Mouse (Mus musculus) MEL (cell line): ENCODE data around the gene Srsf6. TPM values are rescaled to one million over a fixed set of nuclear protein-coding genes. Genes with fewer than 3 reads are reported as not detected.

Experiments used
- DNase-seq: peaks from one replicate; pipeline ENCODE4 v3.0.0; 2011; ENCODE audit warnings: low read depth, low spot score
- H3K27ac ChIP-seq: 2 replicates; pipeline ENCODE4 v1.5.1; 2012; ENCODE audit warnings: low read depth, mild to moderate bottlenecking, control low read depth, low read length, moderate library complexity; ENCODE audit not compliant: control insufficient read depth
- H3K27me3 ChIP-seq, 2 experiments: fragments of 150-350 bp in 1 of 2; sonication (generic) in 1 of 2; 2 replicates each; pipeline ENCODE4 v1.6.1; 2012; ENCODE audit warnings: low read length in 2 of 2, mild to moderate bottlenecking in 2 of 2, improper control_type of control experiment in 1 of 2, moderate library complexity in 1 of 2; ENCODE audit not compliant: insufficient read depth in 2 of 2, control insufficient read depth in 1 of 2
- H3K36me3 ChIP-seq, 2 experiments: 2 replicates each; pipeline ENCODE4 v1.6.1; 2012 to 2014; ENCODE audit warnings: low read length in 2 of 2, improper control_type of control experiment in 1 of 2, inconsistent platforms in 1 of 2, mild to moderate bottlenecking in 1 of 2; ENCODE audit not compliant: insufficient read depth in 2 of 2, control insufficient read depth in 1 of 2
- H3K4me1 ChIP-seq, 2 experiments: fragments of 150-350 bp in 1 of 2; sonication (generic) in 1 of 2; 2 replicates each; pipeline ENCODE4 v1.6.1; 2012; ENCODE audit warnings: low read length in 2 of 2, improper control_type of control experiment in 1 of 2, mild to moderate bottlenecking in 1 of 2; ENCODE audit not compliant: insufficient read depth in 2 of 2, control insufficient read depth in 1 of 2
- H3K4me3 ChIP-seq, 2 experiments: fragments of 150-350 bp in 1 of 2; sonication (generic) in 1 of 2; 2 replicates each; pipeline ENCODE4 v1.5.1; 2012; ENCODE audit warnings: low read depth in 2 of 2, low read length in 2 of 2, mild to moderate bottlenecking in 2 of 2, moderate library complexity in 2 of 2, control low read depth in 1 of 2, improper control_type of control experiment in 1 of 2; ENCODE audit not compliant: control insufficient read depth in 1 of 2, insufficient read depth in 1 of 2
- H3K79me2 ChIP-seq: 2 replicates; pipeline ENCODE4 v1.6.1; 2012; ENCODE audit warnings: mild to moderate bottlenecking, low read length, moderate library complexity; ENCODE audit not compliant: control insufficient read depth, poor library complexity, insufficient read depth
- H3K9ac ChIP-seq: 2 replicates; pipeline ENCODE4 v1.6.1; 2012; ENCODE audit warnings: low read depth, mild to moderate bottlenecking, control low read depth, low read length, moderate library complexity; ENCODE audit not compliant: control insufficient read depth, poor library complexity, severe bottlenecking
- H3K9me3 ChIP-seq: fragments of 150-350 bp; sonication (generic); replicated peaks from 2 replicates; pipeline ENCODE4 v1.6.1; 2012; ENCODE audit warnings: mild to moderate bottlenecking, low read length, improper control_type of control experiment, moderate library complexity; ENCODE audit not compliant: insufficient read depth
- BHLHE40 ChIP-seq: IDR thresholded peaks from 2 replicates; pipeline ENCODE4 v1.6.1; 2012; ENCODE audit warnings: low read depth, mild to moderate bottlenecking, inconsistent platforms, low read length, improper control_type of control experiment, borderline replicate concordance
- CHD2 ChIP-seq: IDR thresholded peaks from 2 replicates; pipeline ENCODE4 v1.6.1; 2011; ENCODE audit warnings: low read length, improper control_type of control experiment
- CTCF ChIP-seq, 3 experiments: IDR thresholded peaks in 2 of 3; conservative IDR thresholded peaks in 1 of 3; 2 replicates each; pipeline ENCODE4 v1.5.1; 2011 to 2012; ENCODE audit warnings: low read length in 3 of 3, low read depth in 2 of 3, mild to moderate bottlenecking in 2 of 3, improper control_type of control experiment in 1 of 3, inconsistent platforms in 1 of 3, mixed read lengths in 1 of 3, moderate library complexity in 1 of 3; ENCODE audit not compliant: control insufficient read depth in 1 of 3, insufficient read depth in 1 of 3, poor library complexity in 1 of 3, severe bottlenecking in 1 of 3
- E2F4 ChIP-seq: IDR thresholded peaks from 2 replicates; pipeline ENCODE4 v1.6.1; 2011; ENCODE audit warnings: low read depth, low read length, improper control_type of control experiment, borderline replicate concordance
- EP300 ChIP-seq, 2 experiments: IDR thresholded peaks; 2 replicates each; pipeline ENCODE4 v1.6.1; 2011; ENCODE audit warnings: improper control_type of control experiment in 2 of 2, low read length in 2 of 2, low read depth in 1 of 2, mild to moderate bottlenecking in 1 of 2
- GABPA ChIP-seq: IDR thresholded peaks from 2 replicates; pipeline ENCODE4 v1.6.1; 2012; ENCODE audit warnings: low read depth, mild to moderate bottlenecking, inconsistent platforms, low read length, improper control_type of control experiment, moderate library complexity
- GATA1 ChIP-seq: IDR thresholded peaks from 2 replicates; pipeline ENCODE4 v1.6.1; 2011; ENCODE audit warnings: low read depth, low read length, improper control_type of control experiment
- HCFC1 ChIP-seq: IDR thresholded peaks from 2 replicates; pipeline ENCODE4 v1.6.1; 2012; ENCODE audit warnings: low read depth, mild to moderate bottlenecking, inconsistent platforms, low read length, improper control_type of control experiment, moderate library complexity
- JUND ChIP-seq: IDR thresholded peaks from 2 replicates; pipeline ENCODE4 v1.6.1; 2011; ENCODE audit warnings: low read depth, mild to moderate bottlenecking, improper control_type of control experiment, low read length
- MAFK ChIP-seq: IDR thresholded peaks from 2 replicates; pipeline ENCODE4 v1.6.1; 2011; ENCODE audit warnings: low read depth, mild to moderate bottlenecking, low read length, improper control_type of control experiment, borderline replicate concordance
- MAZ ChIP-seq: IDR thresholded peaks from 2 replicates; pipeline ENCODE4 v1.6.1; 2012; ENCODE audit warnings: low read depth, mild to moderate bottlenecking, inconsistent platforms, low read length, improper control_type of control experiment
- MEF2A ChIP-seq: IDR thresholded peaks from 2 replicates; pipeline ENCODE4 v1.6.1; 2014; ENCODE audit warnings: low read depth, mild to moderate bottlenecking, inconsistent platforms, low read length, improper control_type of control experiment; ENCODE audit not compliant: poor library complexity, insufficient replicate concordance, severe bottlenecking; ENCODE audit errors: extremely low read depth
- MXI1 ChIP-seq: IDR thresholded peaks from 2 replicates; pipeline ENCODE4 v1.6.1; 2011; ENCODE audit warnings: mild to moderate bottlenecking, low read depth, low read length, improper control_type of control experiment
- NELFE ChIP-seq: IDR thresholded peaks from 2 replicates; pipeline ENCODE4 v1.6.1; 2011; ENCODE audit warnings: low read depth, low read length, improper control_type of control experiment
- POLR2AphosphoS2 ChIP-seq: IDR thresholded peaks from 2 replicates; pipeline ENCODE4 v1.6.1; 2011; ENCODE audit warnings: low read length, improper control_type of control experiment
- RCOR1 ChIP-seq: IDR thresholded peaks from 2 replicates; pipeline ENCODE4 v1.6.1; 2012; ENCODE audit warnings: low read depth, mild to moderate bottlenecking, inconsistent platforms, low read length, improper control_type of control experiment
- SIN3A ChIP-seq: IDR thresholded peaks from 2 replicates; pipeline ENCODE4 v1.6.1; 2012; ENCODE audit warnings: low read length, improper control_type of control experiment, inconsistent platforms
- SMC3 ChIP-seq: IDR thresholded peaks from 2 replicates; pipeline ENCODE4 v1.6.1; 2011; ENCODE audit warnings: low read depth, low read length, improper control_type of control experiment
- TBP ChIP-seq: IDR thresholded peaks from 2 replicates; pipeline ENCODE4 v1.8.0; 2011; ENCODE audit warnings: low read depth, low read length, improper control_type of control experiment
- TCF12 ChIP-seq: IDR thresholded peaks from 2 replicates; pipeline ENCODE4 v1.6.1; 2014; ENCODE audit warnings: low read depth, mild to moderate bottlenecking, inconsistent platforms, low read length, improper control_type of control experiment, moderate library complexity
- ZC3H11A ChIP-seq: IDR thresholded peaks from 2 replicates; pipeline ENCODE4 v1.6.1; 2012; ENCODE audit warnings: low read depth, mild to moderate bottlenecking, inconsistent platforms, low read length, improper control_type of control experiment
- polyA plus RNA-seq, 2 experiments: library from polyadenylated mRNA; stranded (reverse) in 1 of 2; unstranded in 1 of 2; fragments of >175 nt in 1 of 2; fragments of >200 nt in 1 of 2; gene quantifications; 2 replicates each; pipeline versions ENCODE4 v1.2.1 to v1.2.4; 2012; ENCODE audit warnings: low replicate concordance in 2 of 2, low read depth in 1 of 2; ENCODE audit not compliant: insufficient read length in 2 of 2, insufficient read depth in 1 of 2, missing spikeins in 1 of 2
- total RNA-seq: library from RNA; depleted of rRNA; stranded (reverse); fragments of 300-350 nt; gene quantifications from 2 replicates; pipeline ENCODE4 v1.2.3, GENCODE M21; 2012

The Srsf6 gene
- total and polyA plus RNA-seq, 3 experiments: 69.2 to 284 (median 173) TPM

DNA sequence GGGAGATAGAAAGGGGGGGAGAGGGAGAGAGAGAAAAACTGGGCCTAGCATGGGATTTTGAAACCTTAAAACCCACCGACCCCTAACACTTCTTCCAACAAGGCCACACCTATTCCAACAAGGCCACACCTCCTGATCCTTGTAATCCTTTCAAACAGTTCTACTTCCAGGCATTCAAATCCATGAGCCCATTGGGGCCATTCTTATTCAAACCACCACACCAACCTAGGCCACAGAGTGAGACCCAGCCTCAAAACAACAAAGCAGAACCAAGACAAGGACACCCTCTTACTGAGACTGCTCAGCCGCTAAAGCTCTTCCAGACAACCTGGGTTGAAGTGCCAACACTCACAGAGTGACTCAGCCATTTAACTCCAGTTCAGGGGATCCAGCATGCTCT lies 19.4 kb downstream of the Srsf6 start:
- H3K9ac ChIP-seq: no peak overlapping the region
- no peak overlapping the region for H3K27ac ChIP-seq
- no peaks in the 10 kb centered on the region for H3K79me2 ChIP-seq
- H3K4me1 ChIP-seq: no peaks in the 10 kb centered on the region
- DNase-seq: no peak
- no peaks in the 10 kb centered on the region for H3K9me3 ChIP-seq
- TF ChIP-seq BHLHE40: no peak
- no peak for TF ChIP-seq HCFC1
- no peak for TF ChIP-seq EP300 (IDR thresholded peaks at IDR 0.05; ENCODE audit: low read depth in 1 of 2, low read length in 2 of 2)
- TF ChIP-seq TBP: no peak
- no peak for TF ChIP-seq POLR2AphosphoS2
- TF ChIP-seq MEF2A: no peak
- no peak for TF ChIP-seq GATA1
- TF ChIP-seq MXI1: no peak
- no peak for TF ChIP-seq CHD2
- no peak for TF ChIP-seq MAFK
- TF ChIP-seq NELFE: no peak
- no peak for TF ChIP-seq MAZ
- no peak for TF ChIP-seq TCF12
- TF ChIP-seq E2F4: no peak
- TF ChIP-seq SIN3A: no peak
- TF ChIP-seq ZC3H11A: no peak
- TF ChIP-seq GABPA: no peak
- TF ChIP-seq JUND: no peak
- TF ChIP-seq SMC3: no peak
- no peaks in the 10 kb centered on the region for H3K27me3 ChIP-seq
- no peaks in the 10 kb centered on the region for H3K36me3 ChIP-seq
- H3K4me3 ChIP-seq: no peak overlapping the region

DNA sequence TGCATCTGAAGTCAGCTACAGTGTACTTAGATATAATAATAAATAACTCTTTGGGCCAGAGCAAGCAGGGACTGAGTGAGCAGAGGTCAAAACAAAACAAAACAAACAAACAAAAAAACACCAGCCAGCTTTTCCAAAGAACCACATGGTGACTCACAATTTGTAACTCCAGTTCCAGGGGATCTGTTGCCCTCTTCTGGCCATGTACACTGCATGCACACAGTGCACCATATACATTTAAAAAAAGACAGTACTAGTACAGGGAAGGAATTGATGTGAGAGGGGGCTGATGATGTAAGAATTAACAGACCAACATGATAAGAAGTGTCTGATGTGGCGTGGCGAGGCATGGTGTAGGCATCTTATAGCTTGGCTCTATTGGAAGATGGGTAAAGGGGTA lies 25.5 kb downstream of the Srsf6 start:
- H3K36me3 ChIP-seq: no peaks in the 10 kb centered on the region
- H3K4me3 ChIP-seq: no peak overlapping the region
- DNase-seq: no peak
- H3K4me1 ChIP-seq: no peaks in the 10 kb centered on the region
- H3K9me3 ChIP-seq: no peaks in the 10 kb centered on the region
- no peak overlapping the region for H3K27ac ChIP-seq
- no peaks in the 10 kb centered on the region for H3K79me2 ChIP-seq
- TF ChIP-seq POLR2AphosphoS2: no peak
- no peak for TF ChIP-seq E2F4
- TF ChIP-seq RCOR1: no peak
- peak; percentile 5 to 33 (median 6); a peak in 2 of 6 replicates for TF ChIP-seq CTCF (IDR thresholded peaks at IDR 0.05 in 2 of 3, conservative IDR thresholded peaks at IDR 0.05 in 1 of 3; ENCODE audit: control insufficient read depth in 1 of 3, insufficient read depth in 1 of 3, low read depth in 2 of 3, low read length in 3 of 3, poor library complexity in 1 of 3, severe bottlenecking in 1 of 3)
- no peak for TF ChIP-seq MAFK
- H3K27me3 ChIP-seq: no peaks in the 10 kb centered on the region
- no peak overlapping the region for H3K9ac ChIP-seq
